Mouse (Mus musculus) MEL (cell line): ENCODE measurements around the gene Cdkl2.

Experiments used
- GATA1 ChIP-seq: IDR thresholded peaks from 2 replicates; pipeline ENCODE4 v1.6.1; 2011; ENCODE audit warnings: low read depth, low read length, improper control_type of control experiment
- MEF2A ChIP-seq: IDR thresholded peaks from 2 replicates; pipeline ENCODE4 v1.6.1; 2014; ENCODE audit warnings: low read depth, mild to moderate bottlenecking, inconsistent platforms, low read length, improper control_type of control experiment; ENCODE audit not compliant: poor library complexity, insufficient replicate concordance, severe bottlenecking; ENCODE audit errors: extremely low read depth
- POLR2AphosphoS2 ChIP-seq: IDR thresholded peaks from 2 replicates; pipeline ENCODE4 v1.6.1; 2011; ENCODE audit warnings: low read length, improper control_type of control experiment
- TAL1 ChIP-seq: IDR thresholded peaks from 2 replicates; pipeline ENCODE4 v1.6.1; 2012; ENCODE audit warnings: mild to moderate bottlenecking, inconsistent platforms, low read length, moderate library complexity, mixed read lengths

- no peak for TF ChIP-seq GATA1
- TF ChIP-seq POLR2AphosphoS2: no peak
- TF ChIP-seq MEF2A: no peak
- TF ChIP-seq TAL1: no peak
These were observed 55.9 kb downstream of the Cdkl2 start for GRCm38 (mm10) chr5:91987799-91988198.
